Mouse (Mus musculus) T-helper 1 cell (primary cell): Measurements from ENCODE around the gene Olfr622.

ENCODE experiments used
- in situ Hi-C: fragments of 300-600 bp; cut with MboI, MseI; formaldehyde crosslinking; loops from one replicate; pipeline ENCODE4 v1.15.1; 2025; ENCODE audit warnings: high pct_unique_total_duplicates

Gene Olfr622

DNA sequence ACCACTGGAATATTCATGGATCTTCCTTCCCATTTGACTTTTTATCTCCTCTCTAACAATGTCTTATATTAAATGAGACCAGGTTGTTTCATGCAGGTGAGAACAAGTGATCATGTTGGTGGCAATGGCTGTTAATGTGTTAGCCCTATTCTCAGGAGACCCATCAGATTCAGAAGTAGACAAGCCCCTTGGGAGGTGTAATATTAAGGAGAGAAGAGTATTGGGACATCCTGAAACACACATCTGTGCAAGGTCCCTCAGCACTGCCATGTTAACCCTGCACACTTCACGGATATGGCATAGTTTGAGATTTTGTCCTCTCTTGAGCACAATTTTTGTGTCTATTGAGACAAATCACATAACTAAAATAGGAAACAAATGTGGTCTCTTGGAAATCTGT is at the start of gene Olfr622:
TSS of gene Olfr622 (minus strand) at position 101 of the 400 bp plus-strand sequence.
- in situ Hi-C loops = no loop called here

DNA sequence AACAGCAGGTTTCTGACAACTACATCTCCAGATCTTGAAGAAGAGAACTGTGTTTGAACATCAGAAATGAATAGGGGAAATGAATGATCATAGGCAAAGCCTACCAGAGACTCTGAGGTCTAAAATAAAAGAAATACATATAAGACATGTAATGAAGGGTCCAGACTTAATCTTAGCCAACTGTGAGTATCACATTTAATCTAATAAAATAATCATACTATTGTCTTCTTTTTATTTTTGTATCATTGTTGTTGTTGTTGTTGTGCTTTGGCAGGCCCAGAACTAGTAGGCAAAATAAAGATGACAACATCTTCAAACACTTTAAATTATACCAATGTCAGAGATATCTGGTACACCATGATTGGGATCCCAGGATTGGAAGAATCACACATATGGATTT is 39.9 kb upstream of the Olfr622 start, which contains the start of gene Olfr625-ps1:
TSS of gene Olfr625-ps1 (plus strand) at position 301 of the 400 bp plus-strand sequence.
- in situ Hi-C loops = no loop called here

DNA sequence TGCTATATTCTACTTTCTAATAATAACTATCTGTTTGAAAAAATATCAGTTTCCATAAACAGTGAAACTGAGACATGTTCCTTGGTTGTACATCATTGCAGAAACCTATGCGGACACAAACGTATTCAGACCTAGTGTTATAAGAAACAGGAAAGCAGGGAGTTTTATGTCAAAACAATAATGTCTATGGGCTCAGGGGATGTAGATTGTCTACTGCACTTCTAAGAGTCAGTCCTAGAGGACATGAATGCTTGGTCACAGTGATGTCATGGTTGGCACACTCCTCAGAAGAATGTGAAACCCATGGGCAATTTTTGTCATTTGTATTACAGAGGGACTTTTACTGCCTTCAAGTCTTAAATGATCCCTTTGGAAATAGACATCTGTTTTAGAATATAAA is 28.6 kb upstream of the Olfr622 start, which contains the start of gene Olfr624:
TSS of gene Olfr624 (minus strand) at position 101 of the 400 bp plus-strand sequence.
- in situ Hi-C loops = no loop called here

DNA sequence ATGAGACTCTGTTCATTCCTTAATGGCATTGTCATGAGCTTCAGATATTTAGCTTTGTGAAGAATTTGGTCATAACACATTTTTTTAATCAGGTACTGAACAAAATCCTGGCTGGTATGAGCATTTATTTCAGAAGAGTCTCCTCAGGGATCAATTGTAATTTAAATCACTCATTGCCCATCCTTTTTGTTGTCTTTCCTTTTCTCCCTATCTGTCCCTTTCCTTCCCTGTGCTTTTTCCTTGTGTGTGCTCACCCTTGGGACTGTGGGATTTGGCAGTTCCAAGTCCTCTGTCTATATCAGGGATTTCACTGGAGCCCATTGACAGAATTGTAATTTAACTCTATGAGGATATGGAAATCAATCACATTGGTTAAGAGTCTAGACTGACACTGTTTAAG is 21.1 kb upstream of the Olfr622 start, which contains the start of gene Olfr623:
TSS of gene Olfr623 (minus strand) at position 101 of the 400 bp plus-strand sequence.
- in situ Hi-C loops = no loop called here

DNA sequence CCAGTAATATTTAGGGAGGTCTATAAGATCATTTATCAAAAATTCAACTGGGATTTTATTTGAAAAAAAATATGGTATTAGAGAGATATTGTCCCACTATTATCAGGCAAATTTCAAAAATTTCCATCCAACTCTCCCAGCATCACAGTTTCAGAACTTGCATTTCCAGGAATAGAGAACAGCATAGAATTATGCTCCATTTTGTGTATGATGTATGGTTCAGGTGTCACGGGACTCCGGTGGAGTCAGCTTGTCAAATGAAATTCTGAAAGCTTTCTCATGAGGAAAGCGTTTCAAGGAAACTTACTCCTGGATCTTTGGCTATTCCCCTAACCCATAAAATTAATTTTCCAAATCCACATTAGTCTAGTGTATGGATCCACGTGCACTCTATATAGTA is 1.6 kb upstream of the Olfr622 start:
- in situ Hi-C loops = no loop called here

DNA sequence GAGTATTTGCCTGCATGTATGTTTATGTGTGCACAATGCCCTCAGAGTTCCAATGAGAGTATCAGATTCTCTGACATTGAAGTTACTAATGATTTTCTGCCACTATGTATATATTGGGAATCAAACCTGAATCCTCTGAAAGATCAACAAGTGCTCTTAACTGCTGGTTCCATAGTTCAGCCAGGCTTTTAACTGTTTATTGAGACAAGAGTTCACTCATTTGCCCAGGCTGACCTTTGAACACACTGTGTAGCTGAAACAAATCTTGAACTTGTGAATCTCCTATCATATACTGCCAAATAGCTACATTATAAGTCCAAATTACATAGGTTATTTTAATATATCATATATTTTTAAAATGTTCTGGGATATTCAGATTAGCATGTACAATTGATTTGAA is 5.7 kb downstream of the Olfr622 start:
- in situ Hi-C loops = no loop called here

DNA sequence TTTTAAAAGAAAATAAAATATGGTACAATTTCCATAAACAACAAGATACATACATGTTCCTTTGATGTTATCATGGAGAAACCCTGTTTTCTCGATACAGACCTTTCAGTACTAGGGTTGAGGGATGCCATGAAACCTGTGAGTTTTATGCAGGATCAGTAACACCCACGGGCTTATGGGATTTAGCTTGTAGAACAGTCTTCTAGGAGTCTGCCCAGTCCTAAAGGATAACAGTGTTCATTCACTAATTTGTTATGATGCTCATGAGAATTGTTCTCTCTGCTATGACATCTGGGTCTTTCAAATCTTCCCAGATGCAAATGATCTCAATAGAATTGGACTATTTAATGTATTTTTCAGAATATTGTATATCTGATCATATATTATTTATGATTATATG is 30.1 kb downstream of the Olfr622 start, which contains the start of gene Olfr620:
TSS of gene Olfr620 (minus strand) at position 101 of the 400 bp plus-strand sequence.
- in situ Hi-C loops = no loop called here

DNA sequence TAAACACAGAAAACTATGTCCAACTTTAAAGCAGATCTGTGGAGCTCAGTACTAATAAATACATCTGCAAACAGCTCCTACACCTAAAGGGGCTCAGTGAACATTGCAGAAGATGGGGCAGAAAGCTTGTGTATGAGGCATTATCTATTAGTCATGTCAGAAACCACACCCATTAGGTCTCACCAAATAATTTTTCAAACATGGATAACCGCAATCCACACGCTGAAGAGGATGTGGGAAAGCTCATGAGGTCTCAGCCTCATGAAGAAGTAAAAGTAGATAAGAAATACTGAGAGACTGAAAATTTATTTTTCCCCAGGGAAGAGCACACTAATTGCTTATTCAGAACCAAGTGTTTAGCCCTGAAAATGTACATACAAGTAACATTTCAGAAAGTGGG is 35.1 kb downstream of the Olfr622 start:
- in situ Hi-C loops = no loop called here

DNA sequence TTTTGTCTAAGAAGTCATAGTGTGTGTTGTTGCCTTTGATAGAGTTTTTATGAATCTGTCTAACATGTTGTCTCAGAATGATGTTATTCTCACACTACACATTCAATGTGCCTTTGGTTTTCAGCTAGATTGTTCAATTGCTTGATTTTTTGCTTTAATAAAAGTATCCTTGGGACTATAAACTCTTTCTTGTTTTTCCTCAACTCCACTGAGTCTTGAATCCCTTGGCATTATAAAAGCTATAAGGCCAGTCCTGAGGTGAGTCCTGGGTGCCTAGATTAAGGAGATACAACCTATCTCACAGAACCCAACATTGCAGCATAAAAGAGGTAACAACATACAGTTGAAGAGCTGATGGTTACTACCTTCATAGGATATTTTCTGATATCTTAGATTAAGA is 42.2 kb downstream of the Olfr622 start, which contains the start of gene Olfr619:
TSS of gene Olfr619 (plus strand) at position 301 of the 400 bp plus-strand sequence.
- in situ Hi-C loops = no loop called here

DNA sequence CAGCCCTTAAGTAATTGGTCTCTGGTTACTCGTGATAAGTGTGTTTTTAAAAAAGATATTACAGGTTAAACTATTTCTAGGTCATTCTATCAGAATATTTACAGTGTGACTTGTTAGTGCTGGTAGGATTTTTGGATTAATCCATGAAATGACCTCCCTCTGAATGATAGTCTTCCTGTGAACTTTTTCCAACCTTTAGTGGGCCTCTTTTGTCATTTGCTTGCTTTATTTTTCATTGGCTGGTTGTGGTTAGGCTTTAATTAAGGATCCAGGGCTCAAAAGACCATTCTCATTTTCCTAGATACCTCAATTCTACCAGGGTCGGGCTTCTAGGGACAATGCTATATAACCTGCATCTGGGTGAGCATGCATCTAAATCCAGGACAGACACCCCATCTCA is 52.7 kb downstream of the Olfr622 start, which contains the start of gene Olfr618:
TSS of gene Olfr618 (plus strand) at position 301 of the 400 bp plus-strand sequence.
- in situ Hi-C loops = no loop called here
